19 mouse cellular contexts compared by ENCODE assay signal in the genomic region with DNA sequence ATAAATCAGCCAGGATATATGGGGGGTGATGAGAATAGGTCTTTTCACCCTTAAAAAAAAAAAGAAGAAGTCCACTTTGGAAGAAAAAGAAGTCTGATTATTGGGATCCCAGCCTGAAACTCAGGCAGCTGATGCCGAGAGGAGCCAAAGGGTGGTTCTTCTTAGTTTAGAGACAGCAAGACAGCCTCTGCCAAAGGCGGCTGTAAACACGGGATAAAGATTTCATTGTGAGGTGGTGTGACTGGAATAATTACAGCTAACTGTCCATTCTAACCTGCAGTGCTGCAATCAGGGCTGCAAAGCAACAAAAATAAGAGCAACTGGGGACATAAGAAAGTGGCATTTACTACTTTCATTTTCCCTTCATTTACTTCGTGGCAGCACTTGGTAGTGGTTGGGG. TPM values are rescaled to one million over a fixed set of nuclear protein-coding genes. Genes with fewer than 3 reads are reported as not detected.
A peak's percentile ranks its signal among the peaks of the same experiment; 100 is the strongest.
DNase-seq lines count a peak whose midpoint lies in the region; ATAC-seq and TF ChIP-seq lines count a peak whose summit lies in the region.
"Had no signal": no experiment of that assay in that cellular context is flagged by ENCODE, and none has a peak within 500 bp of the region (broad histone marks: within the 10 kb centered on the region; RNA-seq: fewer than 3 reads in every experiment).

No protein-coding gene starts in this region.

- H3K4me1 ChIP-seq in heart, embryonic 16.5 days (ENCODE audit: control insufficient read depth, insufficient read depth, low read length), result peaks cover 6% of the 10 kb centered on the region; the same call in 1 of the 2 replicates
- H3K4me1 ChIP-seq in cortical plate, adult 2 months (ENCODE audit: control insufficient read depth, insufficient read depth, low read length), result peaks cover 4% of the 10 kb centered on the region; the same call in 1 of the 2 replicates
- H3K4me1 ChIP-seq in neural tube, embryonic 13.5 days (replicated peaks), result peaks cover 22% of the 10 kb centered on the region

- H3K9me3 ChIP-seq in heart, embryonic 16.5 days (replicated peaks; ENCODE audit: control insufficient read depth, low read length), result no peaks in the 10 kb centered on the region
- no peaks in the 10 kb centered on the region for H3K9me3 ChIP-seq in neural tube, embryonic 13.5 days
- H3K9me3 ChIP-seq: embryonic facial prominence, embryonic 15.5 days; limb, embryonic 15.5 days; midbrain, embryonic 12.5 days had no signal

- H3K4me2 ChIP-seq in heart, embryonic 16.5 days (ENCODE audit: low read depth, low read length), result peak overlapping the region; percentile 2; the same call in 1 of the 2 replicates
- peak overlapping the region; percentile 24; the same call in 1 of the 2 replicates for H3K4me2 ChIP-seq in neural tube, embryonic 13.5 days
- H3K4me2 ChIP-seq: embryonic facial prominence, embryonic 15.5 days; limb, embryonic 15.5 days; midbrain, embryonic 12.5 days had no signal

- no peak overlapping the region for H3K9ac ChIP-seq in heart, embryonic 16.5 days (ENCODE audit: low read length)
- no peak overlapping the region for H3K9ac ChIP-seq in neural tube, embryonic 13.5 days
- H3K9ac ChIP-seq: embryonic facial prominence, embryonic 15.5 days; limb, embryonic 15.5 days; liver, postnatal 0 days; midbrain, embryonic 12.5 days had no signal

- WGBS in heart, embryonic 16.5 days, result 69% methylated on average over 4 of the region's 4 CpGs
- WGBS in neural tube, embryonic 13.5 days, result 25% methylated on average over 4 of the region's 4 CpGs

- TF ChIP-seq POLR2A in cortical plate, adult 2 months (IDR thresholded peaks at IDR 0.05; ENCODE audit: extremely low read depth, insufficient read depth, low read length), result no peak

- H3K36me3 ChIP-seq in heart, embryonic 16.5 days (ENCODE audit: control insufficient read depth, insufficient read depth), result no peaks in the 10 kb centered on the region
- H3K36me3 ChIP-seq in neural tube, embryonic 13.5 days, result no peaks in the 10 kb centered on the region
- H3K36me3 ChIP-seq: embryonic facial prominence, embryonic 15.5 days; limb, embryonic 15.5 days; midbrain, embryonic 12.5 days had no signal

- H3K27me3 ChIP-seq in heart, embryonic 16.5 days (ENCODE audit: control insufficient read depth, insufficient read depth, low read length), result 0 out of 2 replicates have a peak, but pooled peaks cover 5% of the 10 kb centered on the region
- peaks cover 24% of the 10 kb centered on the region for H3K27me3 ChIP-seq in neural tube, embryonic 13.5 days

- H3K27ac ChIP-seq in heart, embryonic 16.5 days (ENCODE audit: low read length), result no peak overlapping the region
- 0 out of 2 replicates have a peak overlapping the region, but pooled peaks have one; percentile 35 for H3K27ac ChIP-seq in cortical plate, adult 2 months (ENCODE audit: insufficient read depth, low read length)
- H3K27ac ChIP-seq in neural tube, embryonic 13.5 days (replicated peaks), result no peak overlapping the region
- H3K27ac ChIP-seq: embryonic facial prominence, embryonic 15.5 days; limb, embryonic 15.5 days; midbrain, embryonic 12.5 days had no signal

- TF ChIP-seq CTCF in cortical plate, adult 2 months (IDR thresholded peaks at IDR 0.05; ENCODE audit: extremely low read depth, insufficient read depth, low read length), result no peak

- H3K4me3 ChIP-seq in heart, embryonic 16.5 days (ENCODE audit: low read length), result no peak overlapping the region
- no peak overlapping the region for H3K4me3 ChIP-seq in cortical plate, adult 2 months (ENCODE audit: insufficient read depth, low read length)
- H3K4me3 ChIP-seq in neural tube, embryonic 13.5 days, result no peak overlapping the region
- H3K4me3 ChIP-seq: embryonic facial prominence, embryonic 15.5 days; limb, embryonic 15.5 days; midbrain, embryonic 12.5 days had no signal

- no peak for DNase-seq in heart, postnatal 4 days
- DNase-seq in left cerebral cortex, postnatal 14 days (ENCODE audit: low spot score in 2 of 2), result peak; percentile 11 to 20
- DNase-seq in left cerebral cortex, adult 11 months (ENCODE audit: low spot score), result no peak
- no peak for DNase-seq in ovary, adult 18-20 months (ENCODE audit: low spot score)
- DNase-seq: heart, adult 11 months; heart, postnatal 36 days; kidney, adult 11 months; kidney, postnatal 14 days; layer of hippocampus, postnatal 36 days; liver, postnatal 0 days; lung, postnatal 36 days; right cerebral cortex, postnatal 4 days; thymus, postnatal 4 days had no signal

- no peak for ATAC-seq in heart, embryonic 16.5 days (replicated peaks; ENCODE audit: extremely low read depth, insufficient read depth, low FRiP score)
- ATAC-seq in neural tube, embryonic 13.5 days (ENCODE audit: low read depth), result no peak
- ATAC-seq: liver, postnatal 0 days had no signal

- intact Hi-C loops in left cerebral cortex, postnatal 14 days (cut with DNase I), result loop anchor here (5.0 kb wide), 1 partner anchor 170 kb away; no protein-coding TSS in a partner anchor

RNA-seq across cellular contexts. Expression of gene Cdh20, which starts 3.6 kb away (rescaled TPM):
- 1.6 and 1.7 TPM in 2 replicates for polyA plus RNA-seq in heart, embryonic 16.5 days (2015; fragmentation: Nextera tagmentation; extraction: Ambion mirVana)
- total RNA-seq in heart, postnatal 4 days (2021), result 1 to 10 TPM; 2.4 to 2.9 TPM
- total RNA-seq in left cerebral cortex, postnatal 14 days (2021), result 10 to 100 TPM; 24.4 to 25.4 TPM
- 13.5 and 14.0 TPM in 2 replicates for polyA plus RNA-seq in cortical plate, adult 2 months (2012; rRNA removed)
- 1.6 and 1.8 TPM in 2 replicates for polyA plus RNA-seq in neural tube, embryonic 13.5 days (2015; fragmentation: Nextera tagmentation; extraction: Ambion mirVana)
- polyA plus RNA-seq: liver, postnatal 0 days had no signal

Comparison
In these comparisons a context has a peak if more than half of its experiments do, and no peak if none do; other contexts are left out.
1. DNase-seq: peak in left cerebral cortex, postnatal 14 days (2 of 2); none in heart, postnatal 4 days (single experiment), left cerebral cortex, adult 11 months (single experiment) and ovary, adult 18-20 months (single experiment).